Mouse (Mus musculus) thymus, adult 2 months (tissue): ENCODE data around the gene Capn9. TPM values are rescaled to one million over a fixed set of nuclear protein-coding genes. Genes with fewer than 3 reads are reported as not detected.

Source experiments
- DNase-seq: peaks from one replicate; pipeline ENCODE4 v3.0.0; 2021
- H3K27ac ChIP-seq: fragments of 200-500 bp; 2 replicates; pipeline ENCODE4 v1.5.1; 2012; ENCODE audit warnings: low read length, control low read depth; ENCODE audit not compliant: control insufficient read depth, insufficient read depth
- H3K27me3 ChIP-seq: fragments of 200-500 bp; 2 replicates; pipeline ENCODE4 v1.6.1; 2012; ENCODE audit warnings: mild to moderate bottlenecking, low read length, moderate library complexity, mixed read lengths; ENCODE audit not compliant: control insufficient read depth, insufficient read depth
- H3K36me3 ChIP-seq: fragments of 200-500 bp; 2 replicates; pipeline ENCODE4 v1.6.1; 2012; ENCODE audit warnings: mild to moderate bottlenecking, low read length, moderate library complexity; ENCODE audit not compliant: control insufficient read depth, insufficient read depth
- H3K4me1 ChIP-seq: fragments of 200-500 bp; replicated peaks from 2 replicates; pipeline ENCODE4 v1.6.1; 2012; ENCODE audit warnings: low read length; ENCODE audit not compliant: control insufficient read depth, insufficient read depth
- H3K4me3 ChIP-seq: fragments of 200-500 bp; 2 replicates; pipeline ENCODE4 v1.5.1; 2012; ENCODE audit warnings: mild to moderate bottlenecking, low read length, control low read depth, moderate library complexity; ENCODE audit not compliant: control insufficient read depth, insufficient read depth
- CTCF ChIP-seq: fragments of 200-500 bp; IDR thresholded peaks from 2 replicates; pipeline ENCODE4 v1.5.1; 2012; ENCODE audit warnings: mild to moderate bottlenecking, control low read depth, low read length, moderate library complexity, borderline replicate concordance; ENCODE audit not compliant: control insufficient read depth, poor library complexity, insufficient read depth; ENCODE audit errors: extremely low read depth
- POLR2A ChIP-seq: fragments of 200-500 bp; IDR thresholded peaks from 2 replicates; pipeline ENCODE4 v1.6.1; 2012; ENCODE audit warnings: mild to moderate bottlenecking, low read length, control low read depth, moderate library complexity; ENCODE audit not compliant: control insufficient read depth, poor library complexity, insufficient read depth; ENCODE audit errors: extremely low read depth
- WGBS: fragments of 180-500 bp; shearing (Covaris S2); methylation state at CpG from one replicate; pipeline ENCODE4 v1.1.7; 2018; 5-methylcytosine and 5-hydroxymethylcytosine counted together
- polyA plus RNA-seq: library from polyadenylated mRNA; depleted of rRNA; stranded (reverse); fragments of >200 nt; gene quantifications from 2 replicates; pipeline ENCODE4 v1.2.3, GENCODE M21; 2012

The Capn9 gene
- polyA plus RNA-seq, 1 experiment: 0.13 TPM

- no peak overlapping the region for H3K4me3 ChIP-seq
- H3K4me1 ChIP-seq: no peaks in the 10 kb centered on the region
- peaks cover 52% of the 10 kb centered on the region for H3K36me3 ChIP-seq
- TF ChIP-seq POLR2A: no peak
- no peak for TF ChIP-seq CTCF
- DNase-seq: no peak
- 95% methylated on average over 15 of the region's 15 CpGs for WGBS
- no peaks in the 10 kb centered on the region for H3K27me3 ChIP-seq
- H3K27ac ChIP-seq: no peak overlapping the region
Observed at GRCm38 (mm10) chr8:124551011-124551661, 24.8 kb upstream of the Capn9 start.

DNA sequence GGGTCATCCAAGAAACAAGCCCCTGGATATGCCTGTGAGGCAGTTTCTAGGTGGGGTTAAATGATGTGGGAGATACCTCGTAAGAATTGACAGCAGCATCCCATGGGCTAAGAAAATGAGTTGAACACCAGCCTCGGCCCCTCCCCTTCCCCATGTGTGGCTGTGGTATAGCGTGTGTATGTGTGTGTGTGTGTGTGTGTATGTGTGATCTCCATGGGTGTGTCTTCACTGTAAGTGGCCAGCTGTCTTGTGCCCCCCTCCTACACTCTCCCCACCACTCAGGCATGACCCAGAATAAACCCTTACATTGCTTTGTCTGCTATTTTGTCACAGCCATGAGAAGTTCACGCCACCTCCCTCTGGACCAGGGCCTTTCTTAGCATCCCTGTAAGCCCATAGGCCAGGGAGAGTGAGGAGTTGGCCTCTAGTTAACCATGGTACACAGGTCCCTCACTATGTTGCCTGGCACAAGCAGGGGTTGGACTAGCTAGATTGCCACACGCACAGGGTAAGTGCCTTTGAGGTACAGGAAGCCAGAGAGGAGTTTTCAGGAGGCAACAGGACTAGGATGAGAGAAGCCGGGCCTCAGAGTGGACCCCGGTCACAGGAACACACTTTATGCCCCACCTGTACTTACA is 20.7 kb upstream of the Capn9 start:
- Histone ChIP-seq H3K27ac (no peak overlapping the region), H3K4me3 (no peak overlapping the region), H3K36me3 (peaks cover 18% of the 10 kb centered on the region), H3K4me1 (no peaks in the 10 kb centered on the region), H3K27me3 (no peaks in the 10 kb centered on the region)
- TF ChIP-seq CTCF (no peak), POLR2A (no peak)
- 89% methylated on average over 7 of the region's 7 CpGs for WGBS
- no peak for DNase-seq

DNA sequence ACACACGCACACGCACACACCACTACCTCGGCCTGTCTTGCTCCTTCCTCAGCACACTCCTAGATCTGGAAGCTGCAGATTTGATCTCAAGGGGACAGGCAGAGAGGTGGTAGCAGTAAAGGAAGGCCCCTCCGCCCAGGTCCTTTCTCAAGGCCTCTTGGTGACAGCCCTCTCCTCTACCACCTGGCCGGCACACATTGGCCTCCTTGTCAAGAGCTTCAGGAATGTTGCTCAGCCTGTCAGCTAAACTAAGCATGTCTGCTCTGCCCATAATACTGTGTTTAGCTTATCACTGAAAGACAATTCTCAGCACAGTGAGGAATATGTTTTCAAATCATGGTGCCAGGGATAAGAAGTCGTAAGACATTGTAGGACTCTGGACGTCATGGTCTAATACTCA is 19.7 kb upstream of the Capn9 start:
- Histone ChIP-seq H3K36me3 (peaks cover 9% of the 10 kb centered on the region), H3K4me1 (no peaks in the 10 kb centered on the region), H3K4me3 (no peak overlapping the region), H3K27ac (no peak overlapping the region), H3K27me3 (no peaks in the 10 kb centered on the region)
- WGBS: 92% methylated on average over 7 of the region's 7 CpGs
- DNase-seq: no peak
- TF ChIP-seq POLR2A (no peak), CTCF (no peak)

DNA sequence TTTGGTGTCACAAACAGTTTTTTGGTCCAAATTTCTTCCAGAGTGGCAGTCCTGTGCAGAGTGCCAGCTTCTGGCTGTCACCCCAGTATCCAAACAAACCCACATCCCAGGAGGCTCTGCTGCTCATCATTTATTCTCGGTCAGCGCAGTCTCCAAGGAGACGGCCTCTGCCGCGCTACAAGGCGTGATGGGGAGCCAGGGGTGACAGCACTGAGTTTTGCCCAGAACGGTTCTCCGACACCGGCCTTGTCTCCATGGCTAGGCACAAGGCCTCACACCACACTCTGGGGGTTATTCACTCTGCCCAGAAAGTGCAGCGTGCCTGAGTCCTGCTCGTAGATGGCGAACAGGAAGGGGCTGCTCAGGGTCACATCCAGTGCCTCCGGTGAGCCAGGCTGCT is 19.3 kb upstream of the Capn9 start:
- H3K27ac ChIP-seq: no peak overlapping the region
- TF ChIP-seq POLR2A: no peak
- no peak for TF ChIP-seq CTCF
- peaks cover 8% of the 10 kb centered on the region; the same call in 1 of the 2 replicates for H3K36me3 ChIP-seq
- H3K4me1 ChIP-seq: no peaks in the 10 kb centered on the region
- H3K27me3 ChIP-seq: no peaks in the 10 kb centered on the region
- no peak for DNase-seq
- 94% methylated on average over 13 of the region's 13 CpGs for WGBS
- H3K4me3 ChIP-seq: no peak overlapping the region

- H3K36me3 ChIP-seq: peaks cover 2% of the 10 kb centered on the region; the same call in 1 of the 2 replicates
- H3K27me3 ChIP-seq: no peaks in the 10 kb centered on the region
- 59% methylated on average over 5 of the region's 5 CpGs for WGBS
- DNase-seq: no peak
- no peak overlapping the region for H3K27ac ChIP-seq
- TF ChIP-seq POLR2A (no peak), CTCF (no peak)
- H3K4me1 ChIP-seq: no peaks in the 10 kb centered on the region
- H3K4me3 ChIP-seq: no peak overlapping the region
Observed at GRCm38 (mm10) chr8:124557476-124557875, 18.4 kb upstream of the Capn9 start.

DNA sequence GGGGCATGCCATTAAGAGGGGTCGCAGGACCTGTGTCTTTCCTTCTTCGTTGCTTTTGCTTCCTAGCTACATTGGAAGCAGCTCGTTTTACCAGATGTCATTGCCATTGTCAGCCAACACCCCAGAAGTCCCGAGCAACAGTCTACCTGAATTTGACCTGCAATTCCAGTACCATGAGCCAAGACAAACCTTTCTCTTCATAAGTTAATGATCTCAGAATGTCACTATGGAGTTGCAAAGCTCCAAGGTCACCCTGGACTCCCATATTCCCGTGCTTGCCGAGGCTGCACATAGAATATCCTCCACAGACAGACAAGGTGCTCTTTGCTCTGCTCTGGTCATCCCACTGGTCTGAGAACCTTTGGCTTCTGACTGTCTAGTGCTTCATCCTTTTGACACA is 8.8 kb upstream of the Capn9 start:
- WGBS: 89% methylated on average over 6 of the region's 6 CpGs
- Histone ChIP-seq H3K36me3 (no peaks in the 10 kb centered on the region), H3K27me3 (no peaks in the 10 kb centered on the region), H3K4me1 (no peaks in the 10 kb centered on the region), H3K4me3 (no peak overlapping the region), H3K27ac (no peak overlapping the region)
- TF ChIP-seq CTCF: no peak
- TF ChIP-seq POLR2A: no peak
- no peak for DNase-seq

GRCm38 (mm10) chr8:124567584-124567983 is 8.3 kb upstream of the Capn9 start:
- no peaks in the 10 kb centered on the region for H3K4me1 ChIP-seq
- H3K36me3 ChIP-seq: no peaks in the 10 kb centered on the region
- no peak for TF ChIP-seq POLR2A
- TF ChIP-seq CTCF: no peak
- no peak for DNase-seq
- no peak overlapping the region for H3K27ac ChIP-seq
- no peak overlapping the region for H3K4me3 ChIP-seq
- H3K27me3 ChIP-seq: no peaks in the 10 kb centered on the region
- 89% methylated on average over 3 of the region's 3 CpGs for WGBS
